Mouse (Mus musculus): ENCODE data around the gene Cramp1l. TPM values are rescaled to one million over a fixed set of nuclear protein-coding genes. Genes with fewer than 3 reads are reported as not detected.
"Not testable (repeated sequence)": the region's sequence is repeated elsewhere in the genome, so short reads cannot be mapped to it uniquely, and the experiment has no call there.

Gene Cramp1l
- polyA plus RNA-seq, 1 experiment: 1.5 TPM

DNA sequence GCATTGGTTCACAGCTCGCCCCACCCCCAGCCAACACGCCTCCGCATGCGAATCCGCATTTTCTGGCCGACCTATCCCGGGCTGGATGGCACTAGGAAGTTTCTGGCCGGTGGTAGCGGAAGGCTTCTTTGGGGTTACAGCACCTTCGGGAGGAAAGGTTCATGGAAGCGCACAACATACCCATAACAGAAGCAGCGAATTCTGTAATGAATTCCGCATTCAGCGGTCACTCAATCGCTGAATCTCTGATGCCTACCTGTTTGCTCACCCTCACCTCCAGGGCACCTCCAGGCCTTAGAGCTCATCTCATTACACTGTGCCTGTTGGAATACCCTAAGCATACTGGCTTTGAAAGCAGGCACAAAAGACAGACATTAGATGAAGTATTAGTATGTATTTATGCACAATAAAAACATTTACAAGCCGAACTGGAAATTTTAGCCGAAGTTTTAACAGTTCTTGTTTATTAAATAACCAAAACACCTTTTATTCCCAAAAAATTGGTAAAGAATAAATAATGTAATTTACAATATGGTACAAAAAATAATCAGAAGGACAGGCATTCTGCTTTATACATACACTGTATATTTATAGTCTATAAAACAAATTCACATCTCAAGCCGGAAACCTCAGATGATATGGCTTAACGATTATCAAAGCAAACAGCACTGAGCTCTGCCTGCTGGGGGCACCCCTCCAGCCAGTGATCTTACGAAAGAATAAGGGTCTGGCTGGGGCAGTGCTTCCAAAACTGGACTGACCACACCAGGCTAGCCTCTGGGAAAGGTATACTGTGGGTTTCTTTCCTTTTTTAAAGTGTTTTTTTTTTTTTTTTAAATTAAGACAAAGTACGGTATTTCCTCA, 54.5 kb downstream of the Cramp1l start:
- no peaks in the 10 kb centered on the region for H3K27me3 ChIP-seq (ENCODE audit: control insufficient read depth)
- H3K9me3 ChIP-seq (ENCODE audit: control insufficient read depth, low read length): no peaks in the 10 kb centered on the region
- no peak for TF ChIP-seq GATA1 (IDR thresholded peaks at IDR 0.05; ENCODE audit: low read length)
- TF ChIP-seq TAL1 (IDR thresholded peaks at IDR 0.05; ENCODE audit: low read length): no peak
- H3K4me1 ChIP-seq (ENCODE audit: control insufficient read depth): peaks cover 40% of the 10 kb centered on the region
- H3K36me3 ChIP-seq (ENCODE audit: control insufficient read depth): peaks cover 75% of the 10 kb centered on the region
- H3K4me3 ChIP-seq (replicated peaks): peak overlapping the region; percentile 69

DNA sequence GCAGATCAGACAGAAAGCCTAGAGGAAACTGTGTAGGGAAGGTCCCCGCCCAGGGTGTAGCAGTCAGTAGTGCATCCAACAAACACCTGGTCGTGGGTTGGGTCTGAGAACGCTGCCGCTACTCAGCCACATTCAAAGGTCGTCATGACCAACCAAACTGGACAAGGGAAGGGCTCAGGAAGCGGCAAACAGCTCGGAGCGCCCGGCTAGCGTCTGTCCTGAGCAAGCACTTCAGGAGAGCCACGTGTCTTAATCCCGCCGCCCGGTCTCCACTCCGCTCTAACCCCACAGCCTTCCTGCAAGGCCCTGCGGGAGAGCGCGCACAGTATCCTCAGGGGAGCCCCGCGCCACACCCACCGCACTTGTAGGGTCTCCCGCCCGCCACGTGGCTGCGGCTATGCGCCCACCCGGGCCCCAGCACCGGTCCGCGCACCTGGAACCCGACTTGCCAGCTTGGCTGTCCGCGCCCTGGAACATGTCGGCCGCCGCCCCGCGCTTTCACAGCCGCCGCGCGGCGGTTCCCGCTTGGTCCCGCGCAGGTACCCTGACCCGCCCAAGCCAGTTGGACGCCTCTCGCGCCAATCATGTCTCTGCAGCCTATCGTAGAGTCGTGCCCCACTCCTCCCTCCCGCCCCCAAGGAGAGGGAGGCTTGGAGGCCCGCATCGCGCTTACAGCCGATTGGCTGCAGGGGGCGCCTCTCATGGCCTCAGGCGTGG, 55.3 kb downstream of the Cramp1l start, which contains the start of gene Jpt2:
Gene Jpt2, minus strand, starts transcription at position 555 of the 717 bp plus-strand sequence.
- TF ChIP-seq GATA1 (IDR thresholded peaks at IDR 0.05; ENCODE audit: low read length): no peak
- TF ChIP-seq TAL1 (IDR thresholded peaks at IDR 0.05; ENCODE audit: low read length): no peak
- Histone ChIP-seq H3K27me3 (ENCODE audit: control insufficient read depth) (no peaks in the 10 kb centered on the region), H3K9me3 (ENCODE audit: control insufficient read depth, low read length) (no peaks in the 10 kb centered on the region), H3K4me1 (ENCODE audit: control insufficient read depth) (peaks cover 46% of the 10 kb centered on the region), H3K36me3 (ENCODE audit: control insufficient read depth) (peaks cover 75% of the 10 kb centered on the region), H3K4me3 (replicated peaks) (peak within 1 kb of the TSS; percentile 69)

DNA sequence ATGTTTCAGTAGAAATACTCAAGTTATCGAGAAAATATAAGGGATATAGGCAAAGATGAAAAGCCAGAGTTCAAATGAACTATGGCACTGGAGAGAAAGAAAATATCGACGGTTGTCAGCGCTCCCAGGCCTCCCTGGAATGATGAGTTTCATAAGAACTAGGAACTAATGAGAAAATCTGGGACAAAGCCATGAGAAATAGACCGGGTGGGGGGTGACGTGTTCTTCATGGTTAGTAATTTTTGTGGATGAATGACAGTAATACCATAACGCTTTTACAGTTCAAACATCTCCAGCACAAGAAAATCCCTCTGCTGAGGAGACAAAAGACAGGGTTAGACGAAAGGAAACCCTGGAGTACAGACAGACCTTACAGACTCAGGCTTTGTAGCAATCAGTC, 56.2 kb downstream of the Cramp1l start:
- Histone ChIP-seq H3K4me1 (ENCODE audit: control insufficient read depth) (peaks cover 52% of the 10 kb centered on the region), H3K27me3 (ENCODE audit: control insufficient read depth) (no peaks in the 10 kb centered on the region), H3K9me3 (ENCODE audit: control insufficient read depth, low read length) (no peaks in the 10 kb centered on the region), H3K4me3 (replicated peaks) (peak overlapping the region; percentile 69), H3K36me3 (ENCODE audit: control insufficient read depth) (peaks cover 75% of the 10 kb centered on the region)
- TF ChIP-seq TAL1 (IDR thresholded peaks at IDR 0.05; ENCODE audit: low read length) (no peak), GATA1 (IDR thresholded peaks at IDR 0.05; ENCODE audit: low read length) (no peak)

DNA sequence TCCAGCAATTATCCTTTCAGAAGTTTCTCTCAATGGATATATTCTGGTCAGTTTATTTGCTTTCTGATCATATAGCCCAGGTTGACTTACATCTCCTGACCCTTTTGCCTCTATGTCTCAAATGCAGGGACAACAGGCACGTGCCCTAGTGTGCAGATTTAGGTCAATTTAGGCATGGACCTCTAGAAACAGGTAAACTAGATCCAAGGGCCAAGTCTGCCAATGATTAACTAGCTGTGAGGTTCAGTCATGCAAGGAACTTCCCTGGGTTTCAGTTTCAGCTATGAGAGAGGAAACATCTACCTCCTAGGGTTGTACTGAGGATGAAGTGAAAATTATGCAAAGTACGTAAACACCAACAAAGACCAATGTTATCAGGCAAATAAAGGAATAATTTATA, 62.3 kb downstream of the Cramp1l start:
- TF ChIP-seq TAL1 (IDR thresholded peaks at IDR 0.05; ENCODE audit: low read length): no peak
- TF ChIP-seq GATA1 (IDR thresholded peaks at IDR 0.05; ENCODE audit: low read length): no peak
- Histone ChIP-seq H3K27me3 (ENCODE audit: control insufficient read depth) (no peaks in the 10 kb centered on the region), H3K4me3 (replicated peaks) (no peak overlapping the region), H3K9me3 (ENCODE audit: control insufficient read depth, low read length) (no peaks in the 10 kb centered on the region), H3K4me1 (ENCODE audit: control insufficient read depth) (peaks cover 47% of the 10 kb centered on the region), H3K36me3 (ENCODE audit: control insufficient read depth) (peaks cover 85% of the 10 kb centered on the region)

DNA sequence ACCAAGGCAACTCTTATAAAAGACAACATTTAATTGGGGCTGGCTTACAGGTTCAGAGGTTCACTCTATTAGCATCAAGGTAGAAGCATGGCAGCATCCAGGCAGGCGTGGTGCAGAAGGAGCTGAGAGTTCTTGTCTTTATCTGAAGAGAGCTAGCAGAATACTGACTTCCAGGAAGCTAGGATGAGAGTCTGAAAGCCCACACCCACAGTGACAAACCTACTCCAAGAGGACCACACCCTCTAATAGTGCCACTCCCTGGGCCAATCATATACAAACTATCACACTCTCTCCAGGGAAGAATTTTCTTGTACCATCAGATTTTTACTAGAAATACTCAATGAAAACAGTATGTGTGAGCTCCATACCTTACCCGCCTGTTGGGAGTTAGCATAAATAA, 64.9 kb downstream of the Cramp1l start:
- H3K27me3 ChIP-seq (ENCODE audit: control insufficient read depth): no peaks in the 10 kb centered on the region
- H3K9me3 ChIP-seq (ENCODE audit: control insufficient read depth, low read length): no peaks in the 10 kb centered on the region
- H3K4me1 ChIP-seq (ENCODE audit: control insufficient read depth): peaks cover 40% of the 10 kb centered on the region
- no peak for TF ChIP-seq GATA1 (IDR thresholded peaks at IDR 0.05; ENCODE audit: low read length)
- no peak for TF ChIP-seq TAL1 (IDR thresholded peaks at IDR 0.05; ENCODE audit: low read length)
- no peak overlapping the region for H3K4me3 ChIP-seq (replicated peaks)
- peaks cover 87% of the 10 kb centered on the region for H3K36me3 ChIP-seq (ENCODE audit: control insufficient read depth)

GRCm38 (mm10) chr17:24948204-24948603, 67.4 kb downstream of the Cramp1l start:
- Histone ChIP-seq H3K27me3 (ENCODE audit: control insufficient read depth) (no peaks in the 10 kb centered on the region), H3K4me3 (replicated peaks) (no peak overlapping the region), H3K4me1 (ENCODE audit: control insufficient read depth) (peaks cover 23% of the 10 kb centered on the region), H3K9me3 (ENCODE audit: control insufficient read depth, low read length) (no peaks in the 10 kb centered on the region), H3K36me3 (ENCODE audit: control insufficient read depth) (peaks cover 90% of the 10 kb centered on the region)
- TF ChIP-seq TAL1 (IDR thresholded peaks at IDR 0.05; ENCODE audit: low read length) (no peak), GATA1 (IDR thresholded peaks at IDR 0.05; ENCODE audit: low read length) (no peak)

DNA sequence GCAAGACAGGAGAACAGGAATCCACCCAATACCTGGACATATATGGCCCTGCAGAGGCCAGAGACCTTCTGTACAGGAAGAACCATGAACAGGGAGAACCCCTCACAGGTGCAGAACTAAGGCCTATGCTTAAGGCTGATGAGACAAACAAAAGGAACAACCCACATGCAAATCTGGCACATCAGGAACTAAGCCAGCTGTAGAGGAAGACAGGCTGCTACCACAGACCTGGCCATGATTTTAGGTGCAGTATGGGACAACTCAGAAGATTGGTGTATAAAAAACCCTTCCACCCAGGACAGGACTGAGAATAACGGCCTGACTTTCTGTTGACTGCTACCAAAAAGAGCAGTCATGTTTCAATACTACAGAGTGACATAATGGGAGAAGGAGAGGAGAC, 72.0 kb downstream of the Cramp1l start:
- H3K4me1 ChIP-seq (ENCODE audit: control insufficient read depth): not testable (repeated sequence)

DNA sequence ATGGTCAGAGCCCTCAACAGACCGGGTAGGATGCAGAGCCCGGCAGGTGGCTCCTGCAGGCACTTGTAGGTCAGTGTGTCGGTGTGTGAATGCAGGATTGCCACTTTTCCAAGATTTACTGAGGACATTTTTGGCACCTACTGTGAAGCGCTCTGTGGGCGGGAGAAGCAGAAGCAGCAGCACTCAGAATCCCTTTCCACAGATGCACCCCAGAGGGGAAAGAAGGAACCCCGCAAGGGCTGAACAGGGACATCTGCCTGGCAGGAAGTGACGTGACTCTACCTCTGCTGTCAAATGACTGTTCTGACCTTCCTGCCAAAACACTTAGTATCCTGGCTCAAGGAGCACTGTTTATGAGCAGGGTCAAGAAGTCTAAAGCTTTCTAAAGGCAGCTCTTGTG, 72.6 kb downstream of the Cramp1l start:
- TF ChIP-seq TAL1 (IDR thresholded peaks at IDR 0.05; ENCODE audit: low read length) (no peak), GATA1 (IDR thresholded peaks at IDR 0.05; ENCODE audit: low read length) (no peak)
- H3K36me3 ChIP-seq (ENCODE audit: control insufficient read depth): peaks cover 68% of the 10 kb centered on the region
- H3K4me3 ChIP-seq (replicated peaks): no peak overlapping the region
- no peaks in the 10 kb centered on the region for H3K4me1 ChIP-seq (ENCODE audit: control insufficient read depth)
- H3K9me3 ChIP-seq (ENCODE audit: control insufficient read depth, low read length): no peaks in the 10 kb centered on the region
- no peaks in the 10 kb centered on the region for H3K27me3 ChIP-seq (ENCODE audit: control insufficient read depth)

More for the DNA sequence above, 72.0 kb downstream of the Cramp1l start:
- not testable (repeated sequence) for H3K4me3 ChIP-seq (replicated peaks); H3K27me3 ChIP-seq (ENCODE audit: control insufficient read depth); H3K9me3 ChIP-seq (ENCODE audit: control insufficient read depth, low read length)
- H3K36me3 ChIP-seq (ENCODE audit: control insufficient read depth): peaks cover 74% of the 10 kb centered on the region

- peaks cover 62% of the 10 kb centered on the region for H3K36me3 ChIP-seq (ENCODE audit: control insufficient read depth)
- not testable (repeated sequence) for H3K27me3 ChIP-seq (ENCODE audit: control insufficient read depth)
Observed at GRCm38 (mm10) chr17:24942453-24942852, 73.1 kb downstream of the Cramp1l start.

More at GRCm38 (mm10) chr17:24942453-24942852, 73.1 kb downstream of the Cramp1l start:
- not testable (repeated sequence) for H3K4me3 ChIP-seq (replicated peaks); H3K4me1 ChIP-seq (ENCODE audit: control insufficient read depth); H3K9me3 ChIP-seq (ENCODE audit: control insufficient read depth, low read length)
